Mouse (Mus musculus): Measurements from ENCODE around the gene Mbnl1.

The Mbnl1 gene

DNA sequence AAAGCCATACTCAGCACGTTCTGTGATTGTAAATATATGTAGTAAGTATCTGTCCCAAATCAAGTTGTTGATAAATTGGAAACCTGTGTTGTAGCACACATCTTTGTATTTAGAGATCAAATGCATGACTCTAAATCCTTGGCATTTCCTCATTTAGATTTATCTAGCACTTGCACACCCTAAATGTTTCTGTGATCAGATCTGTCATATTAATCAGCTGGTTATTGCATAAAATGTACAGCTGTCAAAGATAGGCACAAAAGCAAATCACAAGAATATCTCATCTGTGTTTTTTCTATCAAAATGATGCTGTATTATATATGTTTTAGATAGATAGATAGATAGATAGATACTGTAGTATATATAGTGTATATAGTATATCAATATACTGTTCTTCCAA lies 98.9 kb downstream of the Mbnl1 start:
- no peak for DNase-seq

DNA sequence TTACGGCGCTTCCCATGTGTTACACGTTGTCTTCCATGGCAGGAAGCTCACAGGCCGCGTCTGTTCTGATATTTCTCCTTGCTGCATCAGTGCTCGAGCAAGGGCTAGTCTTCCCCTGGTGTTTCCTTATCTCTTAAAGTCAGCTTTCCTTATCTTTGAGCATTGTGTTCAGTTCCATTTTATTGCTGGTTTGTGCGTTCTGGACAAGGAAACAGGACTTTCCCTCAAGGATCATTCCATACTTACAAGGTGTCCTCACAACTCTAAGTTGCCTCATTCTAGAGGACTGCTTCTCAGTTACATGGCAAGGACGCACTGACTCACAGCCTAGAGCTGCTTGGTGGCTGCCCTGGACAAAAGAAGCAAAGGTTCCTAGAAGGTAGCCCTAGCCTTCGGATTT lies 101.6 kb downstream of the Mbnl1 start:
- DNase-seq: no peak

DNA sequence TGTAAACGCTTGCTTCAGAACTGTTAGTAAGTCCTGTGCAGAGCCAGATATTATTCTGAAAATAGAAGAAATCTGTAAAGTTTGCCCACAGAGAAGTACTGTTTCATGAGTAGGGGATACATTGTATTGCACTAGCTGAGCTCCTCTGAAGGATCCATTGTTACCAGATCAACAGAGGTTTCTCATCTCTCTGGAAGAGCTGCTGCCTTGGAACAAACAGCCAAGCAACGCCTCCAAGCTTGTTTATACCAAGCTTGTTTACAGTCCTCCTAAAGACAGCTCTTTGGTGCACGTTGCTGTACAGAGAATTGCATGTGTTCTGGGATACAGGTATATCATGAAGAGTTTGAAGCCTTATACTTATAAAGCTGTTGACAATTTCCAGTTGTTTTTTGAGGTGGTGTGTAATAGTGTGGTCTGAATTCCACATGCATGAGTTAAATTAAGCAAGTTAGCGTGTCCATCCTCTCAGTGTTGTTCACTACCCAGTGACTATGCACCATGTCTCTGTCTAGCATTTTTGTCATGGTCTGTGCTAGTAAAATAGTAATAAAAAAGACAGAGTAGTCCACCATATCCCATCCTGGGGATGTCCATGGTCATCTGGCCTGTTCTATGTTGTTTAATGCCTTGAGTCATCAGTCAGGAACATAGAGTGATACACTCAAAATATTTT lies 102.4 kb downstream of the Mbnl1 start:
- DNase-seq: no peak

GRCm38 (mm10) chr3:60575945-60576344 lies 103.3 kb downstream of the Mbnl1 start:
- no peak for DNase-seq

GRCm38 (mm10) chr3:60576366-60577046 lies 103.9 kb downstream of the Mbnl1 start:
- peak; percentile 61 for DNase-seq

- no peak for DNase-seq
Measured at GRCm38 (mm10) chr3:60579880-60580279, 107.2 kb downstream of the Mbnl1 start.

DNA sequence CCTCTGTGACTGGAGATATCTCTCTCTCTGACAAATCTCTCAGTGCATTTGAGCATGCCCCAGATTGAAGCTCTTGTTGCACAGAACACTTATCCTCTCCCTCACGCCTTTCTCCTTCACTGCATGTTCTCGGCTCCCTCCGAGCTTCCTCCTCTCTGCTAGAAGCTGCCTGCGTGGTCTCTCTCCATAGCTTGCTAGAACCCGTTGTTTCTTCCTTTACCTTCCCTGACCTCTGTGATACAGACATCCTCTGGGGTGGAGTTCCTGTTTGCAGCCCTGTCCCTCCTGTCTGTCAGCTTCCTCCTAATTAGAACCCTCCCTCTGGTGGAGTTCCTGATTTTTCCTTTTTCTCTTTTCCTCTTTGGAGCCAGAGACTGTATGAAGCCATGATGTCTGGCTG lies 108.1 kb downstream of the Mbnl1 start:
- no peak for DNase-seq

GRCm38 (mm10) chr3:60582154-60582553 lies 109.5 kb downstream of the Mbnl1 start:
- no peak for DNase-seq

GRCm38 (mm10) chr3:60582620-60583019 lies 110.0 kb downstream of the Mbnl1 start:
- DNase-seq: no peak

DNA sequence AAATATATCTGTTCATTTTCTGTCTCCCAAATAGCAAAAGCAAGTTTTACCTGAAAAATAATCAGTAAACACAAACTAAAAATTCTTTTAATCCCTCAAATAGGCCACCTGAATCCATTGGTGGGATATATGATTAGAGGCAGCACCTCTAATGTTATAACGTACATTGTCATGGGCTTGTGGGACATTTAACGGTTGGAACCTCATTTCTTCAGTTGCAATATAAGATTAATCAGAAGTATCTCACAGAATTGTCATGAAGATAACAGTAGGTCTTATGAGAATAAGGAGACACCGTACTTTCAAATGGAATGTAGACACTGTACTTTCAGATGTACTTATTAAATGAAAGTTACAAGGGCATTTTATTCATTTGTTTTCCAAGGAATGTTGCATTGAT lies 112.1 kb downstream of the Mbnl1 start:
- no peak for DNase-seq

DNA sequence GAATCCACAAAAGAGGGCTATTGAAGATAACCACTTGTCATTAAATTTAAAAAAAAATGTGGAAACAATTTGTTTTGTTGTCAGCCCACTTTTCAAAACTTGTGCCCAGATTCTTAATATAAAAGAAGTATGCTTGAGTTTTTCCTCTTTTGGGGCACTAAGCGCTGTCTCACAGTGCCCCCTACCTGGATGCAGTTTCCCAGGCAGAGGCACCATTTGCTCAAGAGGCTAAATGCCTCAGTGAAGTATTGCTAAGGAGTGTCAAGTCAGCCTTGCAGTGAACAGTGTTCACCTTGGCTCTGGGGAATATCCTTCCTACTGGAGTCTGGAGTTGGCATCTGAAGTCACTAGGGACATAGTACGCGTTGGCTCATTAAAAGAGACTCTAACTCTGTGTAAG lies 113.4 kb downstream of the Mbnl1 start:
- DNase-seq: no peak

- DNase-seq: no peak
Measured at GRCm38 (mm10) chr3:60587149-60587548, 114.5 kb downstream of the Mbnl1 start.

DNA sequence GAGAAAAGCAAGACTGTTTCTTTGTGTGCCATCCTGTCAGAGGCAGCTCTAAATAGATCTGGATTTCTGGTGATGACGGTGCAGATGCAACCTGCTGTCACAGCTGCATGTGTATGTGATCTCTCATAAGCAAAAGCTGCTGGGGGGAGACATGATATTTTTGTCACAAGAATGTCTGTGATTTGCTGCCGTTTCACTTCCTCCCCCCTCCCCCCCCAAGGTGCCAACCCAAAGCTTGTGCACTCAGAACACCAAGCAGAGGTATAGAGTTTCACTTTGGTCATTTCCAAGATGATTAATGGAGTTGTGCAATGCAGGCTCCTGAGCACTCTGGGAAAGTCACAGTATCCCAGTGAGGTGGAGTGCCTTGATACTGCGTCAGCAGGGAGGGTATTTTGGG lies 116.7 kb downstream of the Mbnl1 start:
- no peak for DNase-seq

- DNase-seq: no peak
Measured at GRCm38 (mm10) chr3:60595606-60596005, 123.0 kb downstream of the Mbnl1 start.

- no peak for DNase-seq
Measured at GRCm38 (mm10) chr3:60596985-60597384, 124.4 kb downstream of the Mbnl1 start.

DNA sequence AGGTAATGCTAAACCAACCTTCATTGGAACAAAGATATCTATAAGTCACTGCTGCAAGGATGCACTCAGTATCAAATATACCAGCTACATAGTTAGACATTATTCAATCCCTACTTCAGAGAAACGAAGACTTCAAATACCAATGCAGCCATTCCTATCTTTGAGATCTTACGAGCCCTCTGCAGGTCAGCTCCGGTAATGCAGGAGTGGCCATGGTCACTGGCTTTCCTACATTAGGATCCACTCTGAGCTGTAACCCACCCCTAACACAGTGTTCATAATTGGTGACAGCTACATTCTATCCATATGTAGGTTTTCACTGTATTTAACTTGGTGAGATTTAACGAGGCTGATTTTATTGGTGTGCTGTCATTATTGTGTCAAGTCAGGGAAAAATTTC lies 129.1 kb downstream of the Mbnl1 start:
- peak; percentile 84 for DNase-seq

GRCm38 (mm10) chr3:60602923-60603549 lies 130.4 kb downstream of the Mbnl1 start:
- DNase-seq: no peak

DNA sequence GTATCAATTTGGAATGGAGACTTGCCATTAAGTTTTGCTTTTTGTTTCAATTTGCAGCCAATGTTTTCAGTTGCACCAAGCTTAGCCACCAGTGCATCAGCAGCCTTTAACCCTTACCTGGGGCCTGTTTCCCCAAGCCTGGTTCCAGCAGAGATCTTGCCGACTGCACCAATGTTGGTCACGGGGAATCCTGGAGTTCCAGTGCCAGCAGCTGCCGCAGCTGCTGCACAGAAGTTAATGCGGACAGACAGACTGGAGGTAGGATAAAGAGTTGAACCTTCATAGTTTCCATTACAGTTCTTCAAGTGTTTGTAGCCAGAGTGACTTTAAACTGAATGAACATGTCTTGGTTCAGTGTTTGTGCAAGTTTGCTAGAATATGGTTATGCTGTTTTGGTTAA lies 131.0 kb downstream of the Mbnl1 start:
- DNase-seq: no peak

GRCm38 (mm10) chr3:60604205-60604604 lies 131.6 kb downstream of the Mbnl1 start:
- DNase-seq: no peak

GRCm38 (mm10) chr3:60608952-60609403 lies 136.3 kb downstream of the Mbnl1 start:
- DNase-seq: peak; percentile 42

DNA sequence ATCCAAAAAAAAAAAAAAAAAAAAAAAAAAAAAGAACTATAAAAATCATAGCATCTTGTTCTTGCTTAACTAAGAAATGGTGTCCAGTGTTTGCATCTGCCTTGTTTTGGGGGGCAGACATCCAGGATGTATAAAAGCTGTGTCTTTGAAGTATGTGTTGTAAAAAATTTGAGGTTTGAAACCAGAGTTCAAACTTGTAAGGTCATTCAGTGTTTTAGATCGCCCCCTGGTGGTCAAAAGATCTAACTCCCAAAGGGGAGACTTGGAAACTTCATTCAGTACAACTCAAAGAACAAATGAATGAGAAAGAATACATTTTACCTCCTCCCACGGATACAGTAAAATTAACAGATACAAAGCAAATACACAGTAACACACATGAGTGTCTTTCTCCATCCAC lies 139.2 kb downstream of the Mbnl1 start:
- peak; percentile 63 for DNase-seq

- no peak for DNase-seq
Measured at GRCm38 (mm10) chr3:60613121-60613520, 140.5 kb downstream of the Mbnl1 start.

DNA sequence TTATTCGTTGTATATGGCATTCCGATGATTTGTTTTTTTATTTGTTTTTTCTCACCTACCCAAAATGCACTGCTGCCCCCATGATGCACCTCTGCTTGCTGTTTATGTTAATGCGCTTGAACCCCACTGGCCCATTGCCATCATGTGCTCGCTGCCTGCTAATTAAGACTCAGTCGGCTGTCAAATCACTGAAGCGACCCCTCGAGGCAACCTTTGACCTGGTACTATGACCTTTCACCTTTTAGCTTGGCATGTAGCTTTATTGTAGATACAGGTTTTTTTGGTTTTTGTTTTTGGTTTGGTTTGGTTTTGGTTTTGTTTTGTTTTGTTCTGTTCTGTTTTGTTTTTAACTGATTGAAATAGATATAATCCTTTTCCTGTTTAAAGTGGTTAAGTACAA lies 141.9 kb downstream of the Mbnl1 start:
- no peak for DNase-seq

DNA sequence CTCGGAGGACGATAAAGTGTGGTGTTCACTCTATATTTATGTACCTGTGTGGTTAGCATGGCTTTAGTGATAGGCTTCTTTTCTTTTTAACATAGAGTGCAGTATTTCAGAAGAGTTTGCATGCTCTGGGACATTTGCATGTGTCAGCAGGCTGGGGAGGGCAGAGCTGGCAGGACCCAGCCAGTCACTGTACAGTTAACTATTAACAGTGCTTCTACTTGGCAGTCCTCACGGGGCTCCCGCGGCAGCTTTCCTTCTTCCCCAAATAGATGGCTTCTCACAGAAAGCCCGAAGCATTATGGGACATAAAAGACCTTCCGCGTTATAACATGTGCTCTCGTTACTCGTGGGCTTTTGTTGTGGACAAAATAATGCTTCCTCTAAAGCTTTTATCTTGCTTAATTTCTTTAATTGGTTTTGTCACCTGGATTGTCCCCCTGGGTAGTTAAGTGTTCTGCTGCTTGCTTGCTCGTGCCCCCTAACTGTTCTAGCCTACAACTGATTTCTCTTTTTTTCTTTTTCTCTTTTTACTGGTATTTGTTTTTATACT lies 142.5 kb downstream of the Mbnl1 start:
- no peak for DNase-seq

All from cerebellum, adult 8-10 months (tissue).